Mouse (Mus musculus): ENCODE measurements around the gene Zfp983. TPM values are rescaled to one million over a fixed set of nuclear protein-coding genes. Genes with fewer than 3 reads are reported as not detected.

Zfp983 gene
- total RNA-seq, 2 experiments from 2014 or later: 2.0 to 3.3 TPM

Other genes with a start within 250 kb of the Zfp983 start
- gene Zfp54, start 227.4 kb upstream of the Zfp983 start, total RNA-seq (2021): under 1 TPM; 0.66 to 0.79 TPM
- 1 to 10 TPM; 4.0 to 4.5 TPM for gene Zfp51, start 200.2 kb upstream of the Zfp983 start, total RNA-seq (2021)
- gene Zfp53, start 161.6 kb upstream of the Zfp983 start, total RNA-seq (2021): 1 to 10 TPM; 2.1 to 2.6 TPM
- gene Zfp52, start 115.1 kb upstream of the Zfp983 start, total RNA-seq (2021): 1 to 10 TPM; 3.3 to 4.5 TPM
- gene Zfp948, start 83.6 kb upstream of the Zfp983 start, total RNA-seq (2021): 1 to 10 TPM; 4.6 to 6.2 TPM
- 1 to 10 TPM in 1 of 2 experiments, not detected in 1; 2.1 TPM for gene Gm10226, start 41.2 kb downstream of the Zfp983 start, total RNA-seq (2021)
- 1 to 10 TPM; 1.9 to 3.5 TPM for gene Zfp760, start 57.1 kb downstream of the Zfp983 start, total RNA-seq (2021)
- gene Zfp229, start 80.2 kb downstream of the Zfp983 start, total RNA-seq (2021): 1 to 10 TPM; 5.9 to 7.5 TPM
- gene Zfp820, start 195.1 kb downstream of the Zfp983 start, total RNA-seq (2021): 1 to 10 TPM; 1.8 to 1.9 TPM